Mouse (Mus musculus) MEL (cell line): Measurements from ENCODE around the gene Cdc40. TPM values are rescaled to one million over a fixed set of nuclear protein-coding genes. Genes with fewer than 3 reads are reported as not detected.

Experiments
- DNase-seq: peaks from one replicate; pipeline ENCODE4 v3.0.0; 2011; ENCODE audit warnings: low read depth, low spot score
- H3K27ac ChIP-seq: 2 replicates; pipeline ENCODE4 v1.5.1; 2012; ENCODE audit warnings: low read depth, mild to moderate bottlenecking, control low read depth, low read length, moderate library complexity; ENCODE audit not compliant: control insufficient read depth
- H3K27me3 ChIP-seq, 2 experiments: fragments of 150-350 bp in 1 of 2; sonication (generic) in 1 of 2; 2 replicates each; pipeline ENCODE4 v1.6.1; 2012; ENCODE audit warnings: low read length in 2 of 2, mild to moderate bottlenecking in 2 of 2, improper control_type of control experiment in 1 of 2, moderate library complexity in 1 of 2; ENCODE audit not compliant: insufficient read depth in 2 of 2, control insufficient read depth in 1 of 2
- H3K36me3 ChIP-seq, 2 experiments: 2 replicates each; pipeline ENCODE4 v1.6.1; 2012 to 2014; ENCODE audit warnings: low read length in 2 of 2, improper control_type of control experiment in 1 of 2, inconsistent platforms in 1 of 2, mild to moderate bottlenecking in 1 of 2; ENCODE audit not compliant: insufficient read depth in 2 of 2, control insufficient read depth in 1 of 2
- H3K4me1 ChIP-seq, 2 experiments: fragments of 150-350 bp in 1 of 2; sonication (generic) in 1 of 2; 2 replicates each; pipeline ENCODE4 v1.6.1; 2012; ENCODE audit warnings: low read length in 2 of 2, improper control_type of control experiment in 1 of 2, mild to moderate bottlenecking in 1 of 2; ENCODE audit not compliant: insufficient read depth in 2 of 2, control insufficient read depth in 1 of 2
- H3K4me3 ChIP-seq, 2 experiments: fragments of 150-350 bp in 1 of 2; sonication (generic) in 1 of 2; 2 replicates each; pipeline ENCODE4 v1.5.1; 2012; ENCODE audit warnings: low read depth in 2 of 2, low read length in 2 of 2, mild to moderate bottlenecking in 2 of 2, moderate library complexity in 2 of 2, control low read depth in 1 of 2, improper control_type of control experiment in 1 of 2; ENCODE audit not compliant: control insufficient read depth in 1 of 2, insufficient read depth in 1 of 2
- H3K79me2 ChIP-seq: 2 replicates; pipeline ENCODE4 v1.6.1; 2012; ENCODE audit warnings: mild to moderate bottlenecking, low read length, moderate library complexity; ENCODE audit not compliant: control insufficient read depth, poor library complexity, insufficient read depth
- H3K9ac ChIP-seq: 2 replicates; pipeline ENCODE4 v1.6.1; 2012; ENCODE audit warnings: low read depth, mild to moderate bottlenecking, control low read depth, low read length, moderate library complexity; ENCODE audit not compliant: control insufficient read depth, poor library complexity, severe bottlenecking
- H3K9me3 ChIP-seq: fragments of 150-350 bp; sonication (generic); replicated peaks from 2 replicates; pipeline ENCODE4 v1.6.1; 2012; ENCODE audit warnings: mild to moderate bottlenecking, low read length, improper control_type of control experiment, moderate library complexity; ENCODE audit not compliant: insufficient read depth
- BHLHE40 ChIP-seq: IDR thresholded peaks from 2 replicates; pipeline ENCODE4 v1.6.1; 2012; ENCODE audit warnings: low read depth, mild to moderate bottlenecking, inconsistent platforms, low read length, improper control_type of control experiment, borderline replicate concordance
- CHD2 ChIP-seq: IDR thresholded peaks from 2 replicates; pipeline ENCODE4 v1.6.1; 2011; ENCODE audit warnings: low read length, improper control_type of control experiment
- E2F4 ChIP-seq: IDR thresholded peaks from 2 replicates; pipeline ENCODE4 v1.6.1; 2011; ENCODE audit warnings: low read depth, low read length, improper control_type of control experiment, borderline replicate concordance
- ELF1 ChIP-seq: IDR thresholded peaks from 2 replicates; pipeline ENCODE4 v1.6.1; 2014; ENCODE audit warnings: low read depth, mild to moderate bottlenecking, inconsistent platforms, low read length, improper control_type of control experiment, moderate library complexity
- EP300 ChIP-seq, 2 experiments: IDR thresholded peaks; 2 replicates each; pipeline ENCODE4 v1.6.1; 2011; ENCODE audit warnings: improper control_type of control experiment in 2 of 2, low read length in 2 of 2, low read depth in 1 of 2, mild to moderate bottlenecking in 1 of 2
- GABPA ChIP-seq: IDR thresholded peaks from 2 replicates; pipeline ENCODE4 v1.6.1; 2012; ENCODE audit warnings: low read depth, mild to moderate bottlenecking, inconsistent platforms, low read length, improper control_type of control experiment, moderate library complexity
- JUND ChIP-seq: IDR thresholded peaks from 2 replicates; pipeline ENCODE4 v1.6.1; 2011; ENCODE audit warnings: low read depth, mild to moderate bottlenecking, improper control_type of control experiment, low read length
- MAFK ChIP-seq: IDR thresholded peaks from 2 replicates; pipeline ENCODE4 v1.6.1; 2011; ENCODE audit warnings: low read depth, mild to moderate bottlenecking, low read length, improper control_type of control experiment, borderline replicate concordance
- MAX ChIP-seq: IDR thresholded peaks from 2 replicates; pipeline ENCODE4 v1.6.1; 2011; ENCODE audit warnings: low read length, improper control_type of control experiment
- MEF2A ChIP-seq: IDR thresholded peaks from 2 replicates; pipeline ENCODE4 v1.6.1; 2014; ENCODE audit warnings: low read depth, mild to moderate bottlenecking, inconsistent platforms, low read length, improper control_type of control experiment; ENCODE audit not compliant: poor library complexity, insufficient replicate concordance, severe bottlenecking; ENCODE audit errors: extremely low read depth
- MXI1 ChIP-seq: IDR thresholded peaks from 2 replicates; pipeline ENCODE4 v1.6.1; 2011; ENCODE audit warnings: mild to moderate bottlenecking, low read depth, low read length, improper control_type of control experiment
- MYC ChIP-seq: IDR thresholded peaks from 2 replicates; pipeline ENCODE4 v1.6.1; 2011; ENCODE audit warnings: low read depth, mild to moderate bottlenecking, low read length, improper control_type of control experiment, moderate library complexity
- POLR2AphosphoS2 ChIP-seq: IDR thresholded peaks from 2 replicates; pipeline ENCODE4 v1.6.1; 2011; ENCODE audit warnings: low read length, improper control_type of control experiment
- POLR2AphosphoS5 ChIP-seq: IDR thresholded peaks from 2 replicates; pipeline ENCODE4 v1.6.1; 2012; ENCODE audit warnings: low read depth, borderline replicate concordance, mild to moderate bottlenecking, inconsistent platforms, low read length, moderate library complexity, mixed read lengths
- RAD21 ChIP-seq: IDR thresholded peaks from 2 replicates; pipeline ENCODE4 v1.6.1; 2011; ENCODE audit warnings: mild to moderate bottlenecking, low read depth, low read length, improper control_type of control experiment
- RCOR1 ChIP-seq: IDR thresholded peaks from 2 replicates; pipeline ENCODE4 v1.6.1; 2012; ENCODE audit warnings: low read depth, mild to moderate bottlenecking, inconsistent platforms, low read length, improper control_type of control experiment
- SMC3 ChIP-seq: IDR thresholded peaks from 2 replicates; pipeline ENCODE4 v1.6.1; 2011; ENCODE audit warnings: low read depth, low read length, improper control_type of control experiment
- TAL1 ChIP-seq: IDR thresholded peaks from 2 replicates; pipeline ENCODE4 v1.6.1; 2012; ENCODE audit warnings: mild to moderate bottlenecking, inconsistent platforms, low read length, moderate library complexity, mixed read lengths
- USF1 ChIP-seq: IDR thresholded peaks from 2 replicates; pipeline ENCODE4 v1.6.1; 2014; ENCODE audit warnings: low read depth, mild to moderate bottlenecking, inconsistent platforms, low read length, improper control_type of control experiment, moderate library complexity
- USF2 ChIP-seq, 2 experiments: IDR thresholded peaks; 2 replicates each; pipeline ENCODE4 v1.6.1; 2011 to 2012; ENCODE audit warnings: improper control_type of control experiment in 2 of 2, low read length in 2 of 2, borderline replicate concordance in 1 of 2, inconsistent platforms in 1 of 2, low read depth in 1 of 2, mild to moderate bottlenecking in 1 of 2; ENCODE audit not compliant: insufficient read depth in 1 of 2
- ZKSCAN1 ChIP-seq: IDR thresholded peaks from 2 replicates; pipeline ENCODE4 v1.6.1; 2012; ENCODE audit warnings: low read depth, mild to moderate bottlenecking, inconsistent platforms, low read length, improper control_type of control experiment, moderate library complexity
- polyA plus RNA-seq, 2 experiments: library from polyadenylated mRNA; stranded (reverse) in 1 of 2; unstranded in 1 of 2; fragments of >175 nt in 1 of 2; fragments of >200 nt in 1 of 2; gene quantifications; 2 replicates each; pipeline versions ENCODE4 v1.2.1 to v1.2.4; 2012; ENCODE audit warnings: low replicate concordance in 2 of 2, low read depth in 1 of 2; ENCODE audit not compliant: insufficient read length in 2 of 2, insufficient read depth in 1 of 2, missing spikeins in 1 of 2
- total RNA-seq: library from RNA; depleted of rRNA; stranded (reverse); fragments of 300-350 nt; gene quantifications from 2 replicates; pipeline ENCODE4 v1.2.3, GENCODE M21; 2012

Gene Cdc40
- total and polyA plus RNA-seq, 3 experiments, result 11.9 to 68.5 (median 35.5) TPM

DNA sequence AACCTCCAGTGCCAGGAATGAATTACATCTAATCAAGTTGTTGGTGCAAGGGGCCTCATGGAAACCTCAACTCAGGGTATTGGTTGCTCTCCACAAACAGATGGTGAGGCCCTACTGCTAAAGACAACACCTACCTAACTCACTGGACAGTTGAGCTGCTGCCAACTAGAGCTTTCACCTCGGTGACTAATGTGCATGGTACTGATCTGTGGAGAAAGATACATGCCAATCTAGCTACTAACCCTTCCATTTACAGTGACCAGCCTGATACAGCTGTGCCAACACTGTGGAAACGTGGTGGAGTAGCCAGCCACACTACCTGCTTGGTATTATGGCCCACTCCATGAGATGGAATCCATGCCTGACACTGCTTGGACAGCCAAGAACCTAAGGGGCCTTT lies 11.1 kb downstream of the Cdc40 start:
- H3K4me1 ChIP-seq, result no peaks in the 10 kb centered on the region
- no peaks in the 10 kb centered on the region for H3K9me3 ChIP-seq
- peaks cover 0 to 3% of the 10 kb centered on the region in 2 experiments; a peak in 2 of 4 replicates for H3K36me3 ChIP-seq
- H3K9ac ChIP-seq, result no peak overlapping the region
- DNase-seq, result peak; percentile 8
- no peaks in the 10 kb centered on the region for H3K27me3 ChIP-seq
- no peak for TF ChIP-seq ZKSCAN1
- TF ChIP-seq MYC, result no peak
- TF ChIP-seq POLR2AphosphoS2, result no peak
- no peak overlapping the region for H3K4me3 ChIP-seq
- no peak overlapping the region for H3K27ac ChIP-seq
- peaks cover 25% of the 10 kb centered on the region for H3K79me2 ChIP-seq

DNA sequence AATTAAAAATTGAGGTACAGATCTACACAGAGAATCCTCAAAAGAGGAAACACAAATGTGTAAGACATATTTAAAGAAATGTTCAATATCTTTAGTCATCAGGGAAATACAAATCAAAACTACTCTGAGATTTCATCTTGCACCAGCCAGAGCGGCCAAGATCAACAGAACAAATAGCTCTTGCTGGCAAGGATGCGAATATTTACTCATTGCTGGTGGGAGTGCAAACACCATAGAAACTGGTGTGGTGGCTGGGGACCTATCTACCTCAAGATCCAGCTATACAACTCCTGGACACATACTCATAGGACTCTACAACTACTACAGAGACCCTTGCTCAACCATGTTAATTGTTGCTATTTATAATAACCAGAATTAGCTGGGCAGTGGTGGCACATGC lies 11.8 kb downstream of the Cdc40 start:
- Histone ChIP-seq H3K36me3 (peaks cover 0 to 5% of the 10 kb centered on the region in 2 experiments; a peak in 2 of 4 replicates), H3K27me3 (no peaks in the 10 kb centered on the region), H3K9ac (no peak overlapping the region), H3K4me3 (no peak overlapping the region), H3K79me2 (peaks cover 23% of the 10 kb centered on the region), H3K9me3 (no peaks in the 10 kb centered on the region), H3K4me1 (no peaks in the 10 kb centered on the region), H3K27ac (no peak overlapping the region)
- TF ChIP-seq MXI1, result no peak
- no peak for TF ChIP-seq MEF2A
- no peak for TF ChIP-seq E2F4
- TF ChIP-seq USF2 (IDR thresholded peaks at IDR 0.05; ENCODE audit: borderline replicate concordance in 1 of 2, insufficient read depth in 1 of 2, low read depth in 1 of 2, low read length in 2 of 2), result no peak
- TF ChIP-seq MAX, result no peak
- no peak for TF ChIP-seq RCOR1
- no peak for TF ChIP-seq CHD2
- no peak for TF ChIP-seq EP300 (IDR thresholded peaks at IDR 0.05; ENCODE audit: low read depth in 1 of 2, low read length in 2 of 2)
- no peak for TF ChIP-seq TAL1
- no peak for TF ChIP-seq USF1
- TF ChIP-seq BHLHE40, result no peak
- no peak for TF ChIP-seq ZKSCAN1
- no peak for TF ChIP-seq RAD21
- TF ChIP-seq POLR2AphosphoS5, result no peak
- no peak for TF ChIP-seq ELF1
- TF ChIP-seq GABPA, result no peak
- no peak for TF ChIP-seq JUND
- no peak for TF ChIP-seq SMC3
- no peak for TF ChIP-seq MAFK
- DNase-seq, result no peak
